Mouse (Mus musculus) CH12.LX (cell line): ENCODE measurements at regions not wholly inside any gene's neighbourhood (a gene's known extent, or its start where the extent isn't known, plus 50 kb on each side); places are given as distances from the start of the nearest gene placed in this dataset.

Source experiments
- DNase-seq: peaks from one replicate; pipeline ENCODE4 v3.0.0-alpha.2; 2013; ENCODE audit errors: extremely low read depth
- H3K27ac ChIP-seq: 2 replicates; pipeline ENCODE4 v1.5.1; 2012; ENCODE audit warnings: low read depth, mild to moderate bottlenecking, control low read depth, moderate library complexity; ENCODE audit not compliant: insufficient read depth
- H3K27me3 ChIP-seq: replicated peaks from 2 replicates; pipeline ENCODE3; 2012; ENCODE audit warnings: inconsistent platforms
- H3K36me3 ChIP-seq, 2 experiments: replicated peaks in 1 of 2; 2 replicates each; pipeline versions ENCODE3 to v1.6.1; 2012; ENCODE audit warnings: inconsistent platforms in 1 of 2, low read length in 1 of 2, mild to moderate bottlenecking in 1 of 2, mixed read lengths in 1 of 2, moderate library complexity in 1 of 2; ENCODE audit not compliant: control insufficient read depth in 1 of 2, insufficient read depth in 1 of 2
- H3K4me1 ChIP-seq, 2 experiments: 2 replicates each; pipeline ENCODE4 v1.6.1; 2012; ENCODE audit warnings: inconsistent platforms in 1 of 2, moderate library complexity in 1 of 2; ENCODE audit not compliant: insufficient read depth in 2 of 2, control insufficient read depth in 1 of 2
- H3K4me2 ChIP-seq: 2 replicates; pipeline ENCODE4 v1.6.1; 2012; ENCODE audit warnings: low read depth, mild to moderate bottlenecking, control low read depth; ENCODE audit not compliant: poor library complexity, insufficient read depth, severe bottlenecking
- H3K4me3 ChIP-seq, 3 experiments: fragments of 150-350 bp in 1 of 3; sonication (generic) in 1 of 3; replicated peaks in 1 of 3; 2 replicates each; pipeline versions ENCODE3 to v1.5.1; 2011 to 2012; ENCODE audit warnings: low read depth in 2 of 3, low read length in 2 of 3, mild to moderate bottlenecking in 2 of 3, moderate library complexity in 2 of 3, control low read depth in 1 of 3, improper control_type of control experiment in 1 of 3, inconsistent platforms in 1 of 3, mixed read lengths in 1 of 3; ENCODE audit not compliant: poor library complexity in 1 of 3
- H3K79me2 ChIP-seq: replicated peaks from 2 replicates; pipeline ENCODE4 v1.6.1; 2012; ENCODE audit warnings: mild to moderate bottlenecking, moderate library complexity; ENCODE audit not compliant: control insufficient read depth, poor library complexity, insufficient read depth, severe bottlenecking; ENCODE audit errors: extremely low read depth
- H3K9ac ChIP-seq: 2 replicates; pipeline ENCODE4 v1.6.1; 2012; ENCODE audit warnings: low read depth, mild to moderate bottlenecking, control low read depth, moderate library complexity; ENCODE audit not compliant: insufficient read depth
- H3K9me3 ChIP-seq: replicated peaks from 2 replicates; pipeline ENCODE3; 2012; ENCODE audit warnings: low read length, inconsistent platforms, mixed read lengths
- BHLHE40 ChIP-seq: IDR thresholded peaks from 2 replicates; pipeline ENCODE4 v1.6.1; 2011; ENCODE audit warnings: mild to moderate bottlenecking, low read depth, low read length, improper control_type of control experiment
- E2F4 ChIP-seq: IDR thresholded peaks from 2 replicates; pipeline ENCODE4 v1.6.1; 2011; ENCODE audit warnings: low read depth, low read length, improper control_type of control experiment; ENCODE audit not compliant: insufficient replicate concordance
- EP300 ChIP-seq: IDR thresholded peaks from 2 replicates; pipeline ENCODE4 v1.6.1; 2011; ENCODE audit warnings: low read length, improper control_type of control experiment
- ETS1 ChIP-seq: conservative IDR thresholded peaks from 2 replicates; pipeline ENCODE4 v1.6.1; 2012; ENCODE audit warnings: low read depth, mild to moderate bottlenecking, inconsistent platforms, low read length, improper control_type of control experiment, moderate library complexity
- HCFC1 ChIP-seq: IDR thresholded peaks from 2 replicates; pipeline ENCODE4 v1.6.1; 2012; ENCODE audit warnings: low read depth, mild to moderate bottlenecking, inconsistent platforms, low read length, improper control_type of control experiment
- IRF4 ChIP-seq: IDR thresholded peaks from 2 replicates; pipeline ENCODE4 v1.6.1; 2014; ENCODE audit warnings: low read depth, mild to moderate bottlenecking, inconsistent platforms, low read length, improper control_type of control experiment
- MXI1 ChIP-seq: IDR thresholded peaks from 2 replicates; pipeline ENCODE4 v1.6.1; 2011; ENCODE audit warnings: mild to moderate bottlenecking, low read depth, low read length, improper control_type of control experiment
- POLR2A ChIP-seq: IDR thresholded peaks from 2 replicates; pipeline ENCODE4 v1.6.1; 2011; ENCODE audit warnings: low read depth, mild to moderate bottlenecking, improper control_type of control experiment, low read length
- RAD21 ChIP-seq: IDR thresholded peaks from 2 replicates; pipeline ENCODE4 v1.6.1; 2011; ENCODE audit warnings: low read depth, mild to moderate bottlenecking, low read length, improper control_type of control experiment, moderate library complexity
- SIN3A ChIP-seq: IDR thresholded peaks from 2 replicates; pipeline ENCODE4 v1.6.1; 2012; ENCODE audit warnings: low read length, improper control_type of control experiment, inconsistent platforms
- USF1 ChIP-seq: IDR thresholded peaks from 2 replicates; pipeline ENCODE4 v1.6.1; 2014; ENCODE audit warnings: low read depth, mild to moderate bottlenecking, inconsistent platforms, low read length, improper control_type of control experiment
- ZC3H11A ChIP-seq: IDR thresholded peaks from 2 replicates; pipeline ENCODE4 v1.6.1; 2012; ENCODE audit warnings: low read depth, mild to moderate bottlenecking, inconsistent platforms, low read length, improper control_type of control experiment
- ZNF384 ChIP-seq: IDR thresholded peaks from 2 replicates; pipeline ENCODE4 v1.6.1; 2012; ENCODE audit warnings: low read depth, low read length, improper control_type of control experiment, inconsistent platforms
- dilution Hi-C: fragments of 300-500 bp; cut with MboI; formaldehyde crosslinking; loops from 2 replicates; pipeline ENCODE4 v1.14.3; 2020; ENCODE audit warnings: low sequenced_read_pairs; ENCODE audit not compliant: extremely low pct_unique_long_range_greater_than_20kb, extremely low pct_ligation_motif_present
- in situ Hi-C: fragments of 300-500 bp; cut with MboI; formaldehyde crosslinking; loops from 3 replicates; pipeline ENCODE4 v1.14.3; 2019; ENCODE audit warnings: low sequenced_read_pairs, low pct_ligation_motif_present, low pct_unique_long_range_greater_than_20kb, mixed read lengths

DNA sequence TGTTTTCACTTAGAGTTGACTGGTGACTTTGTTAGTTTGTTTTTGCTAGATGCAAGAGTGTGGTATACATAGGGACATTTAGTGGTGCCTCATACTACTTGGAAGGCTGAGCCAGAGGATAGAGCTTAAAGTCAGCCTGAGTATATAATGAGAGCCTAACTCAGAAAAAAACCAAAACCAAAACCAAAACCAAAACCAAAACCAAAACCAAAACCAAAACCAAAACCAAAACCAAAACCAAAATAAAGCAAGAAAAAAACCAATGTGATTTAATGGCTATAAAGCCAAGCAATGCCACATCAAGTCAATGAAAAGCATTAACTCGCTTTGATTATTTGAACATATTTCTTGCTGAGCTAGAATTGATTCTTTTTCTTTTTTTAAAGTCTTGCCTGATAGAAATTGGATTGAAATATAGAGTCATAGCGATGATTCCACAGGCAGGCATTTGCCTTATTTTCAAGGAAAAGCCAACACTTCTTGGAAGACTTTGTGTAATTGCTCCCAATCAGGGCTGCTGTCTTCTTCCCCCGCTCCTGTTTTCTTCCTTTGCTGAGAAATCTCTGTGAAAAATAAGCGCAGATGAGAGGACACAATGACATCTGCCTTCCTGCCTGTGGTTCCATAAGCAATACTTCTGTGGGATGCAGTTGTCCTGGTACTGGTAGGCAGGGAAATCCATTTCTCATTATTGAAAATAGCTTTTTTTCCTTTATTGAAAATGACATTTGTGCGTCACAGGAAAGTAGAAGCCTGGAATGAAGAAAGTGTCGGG is 213.7 kb downstream of the Gpd2 start:
- Histone ChIP-seq H3K4me1 (peaks cover 5 to 6% of the 10 kb centered on the region in 2 experiments; a peak in 2 of 4 replicates), H3K27ac (no peak overlapping the region), H3K27me3 (no peaks in the 10 kb centered on the region), H3K4me2 (peak overlapping the region; percentile 5; the same call in 1 of the 2 replicates), H3K79me2 (no peaks in the 10 kb centered on the region), H3K4me3 (no peak overlapping the region), H3K9ac (no peak overlapping the region), H3K9me3 (no peaks in the 10 kb centered on the region), H3K36me3 (no peaks in the 10 kb centered on the region)
- TF ChIP-seq RAD21 (no peak), IRF4 (peak; percentile 67), ETS1 (peak; percentile 95), SIN3A (no peak), ZNF384 (peak; percentile 76)
- in situ Hi-C loops (no loop called here), dilution Hi-C loops (no loop called here)
- peak; percentile 1 for DNase-seq

DNA sequence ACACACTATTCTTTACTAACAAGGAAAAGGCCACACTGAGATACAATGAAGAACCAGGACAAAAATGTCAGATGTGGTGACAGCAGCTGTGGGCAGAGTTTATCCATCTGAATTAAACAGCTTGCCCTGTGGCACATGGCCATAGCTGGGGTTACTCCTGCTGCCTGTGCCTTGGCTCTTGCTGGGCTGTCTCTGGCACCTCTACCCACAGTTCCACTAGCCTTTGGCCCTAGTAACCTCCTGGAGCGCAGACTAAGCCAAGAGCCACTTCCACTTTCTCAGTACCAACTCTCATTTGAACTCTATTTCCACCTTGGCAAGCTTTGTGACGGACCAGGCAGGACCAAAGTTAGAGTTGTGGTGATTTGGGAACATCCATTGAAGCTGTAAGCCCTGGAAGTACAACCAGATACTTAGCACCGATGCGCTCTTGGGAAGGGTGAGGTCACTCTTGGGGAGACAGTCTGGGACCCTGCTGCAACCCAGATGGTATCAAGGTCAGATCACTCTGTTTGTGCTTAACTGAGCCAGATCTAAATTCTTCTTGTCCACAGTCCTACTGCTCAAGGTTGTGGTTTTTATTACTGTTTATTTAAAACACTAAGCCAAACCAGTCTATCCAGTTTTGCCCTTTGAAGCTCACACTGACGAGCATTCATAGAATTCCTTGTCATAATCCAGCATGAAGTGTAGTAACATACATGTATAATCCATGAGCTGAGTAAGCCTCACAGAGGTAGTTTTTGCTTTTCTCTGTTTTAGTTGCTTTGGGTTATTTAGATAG is 216.7 kb downstream of the Gpd2 start:
- no peak for DNase-seq
- in situ Hi-C loops: no loop called here
- Histone ChIP-seq H3K4me2 (no peak overlapping the region), H3K9me3 (no peaks in the 10 kb centered on the region), H3K79me2 (no peaks in the 10 kb centered on the region), H3K9ac (no peak overlapping the region), H3K27me3 (no peaks in the 10 kb centered on the region), H3K27ac (no peak overlapping the region), H3K36me3 (no peaks in the 10 kb centered on the region), H3K4me3 (no peak overlapping the region), H3K4me1 (peaks cover 5 to 6% of the 10 kb centered on the region in 2 experiments; a peak in 2 of 4 replicates)
- no peak for TF ChIP-seq BHLHE40
- dilution Hi-C loops: no loop called here

DNA sequence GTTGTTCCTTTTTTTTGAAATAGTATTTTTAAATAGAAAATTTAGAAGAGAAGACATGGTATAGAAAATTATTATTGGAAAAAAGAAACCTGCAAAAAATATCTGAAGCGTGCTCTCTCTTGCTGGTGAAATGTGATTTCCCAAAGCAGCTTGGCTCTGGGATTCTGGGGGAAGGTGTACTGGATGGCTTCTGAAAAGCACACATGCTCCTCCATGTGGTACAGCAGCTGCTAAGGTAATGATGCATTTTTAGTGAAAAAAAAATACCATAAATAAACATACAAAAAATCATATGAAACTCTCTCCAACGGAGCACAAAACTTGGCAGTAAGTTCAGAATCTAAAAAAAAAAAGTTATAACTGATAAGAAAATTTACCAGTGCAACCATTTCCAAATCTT is 222.5 kb downstream of the Gpd2 start:
- Histone ChIP-seq H3K36me3 (no peaks in the 10 kb centered on the region), H3K9ac (no peak overlapping the region), H3K9me3 (no peaks in the 10 kb centered on the region), H3K4me1 (no peaks in the 10 kb centered on the region), H3K4me2 (no peak overlapping the region), H3K4me3 (no peak overlapping the region), H3K27me3 (no peaks in the 10 kb centered on the region), H3K27ac (no peak overlapping the region), H3K79me2 (no peaks in the 10 kb centered on the region)
- in situ Hi-C loops (no loop called here), dilution Hi-C loops (no loop called here)
- no peak for TF ChIP-seq E2F4
- no peak for TF ChIP-seq USF1
- no peak for TF ChIP-seq RAD21
- TF ChIP-seq IRF4: no peak
- TF ChIP-seq ZC3H11A: no peak
- no peak for TF ChIP-seq MXI1
- no peak for TF ChIP-seq EP300
- TF ChIP-seq HCFC1: no peak
- TF ChIP-seq POLR2A: no peak
- DNase-seq: no peak
